Mouse (Mus musculus) heart, embryonic 15.5 days (tissue): ENCODE measurements around the gene Siva1. TPM values are rescaled to one million over a fixed set of nuclear protein-coding genes. Genes with fewer than 3 reads are reported as not detected.

Source experiments
- ATAC-seq: fragments of 200-750 bp; cut with Nextera tagmentation; replicated peaks from 2 replicates; pipeline ENCODE4 v1.8.0; 2017; ENCODE audit warnings: low read depth, moderate TSS enrichment; ENCODE audit not compliant: insufficient number of reproducible peaks, insufficient read depth, low FRiP score
- H3K27ac ChIP-seq: fragments of 300-500 bp; sonication (generic); 2 replicates; pipeline ENCODE4 v1.5.1; 2015; ENCODE audit warnings: mild to moderate bottlenecking, inconsistent platforms
- H3K27me3 ChIP-seq: fragments of 300-500 bp; sonication (generic); 2 replicates; pipeline ENCODE4 v1.6.1; 2015; ENCODE audit warnings: inconsistent platforms
- H3K36me3 ChIP-seq: fragments of 300-500 bp; sonication (generic); 2 replicates; pipeline ENCODE4 v1.6.1; 2015; ENCODE audit warnings: mild to moderate bottlenecking, inconsistent platforms
- H3K4me1 ChIP-seq: fragments of 300-500 bp; sonication (generic); replicated peaks from 2 replicates; pipeline ENCODE4 v1.6.1; 2015; ENCODE audit warnings: inconsistent platforms
- H3K4me2 ChIP-seq: fragments of 300-500 bp; sonication (generic); 2 replicates; pipeline ENCODE4 v1.6.1; 2015; ENCODE audit warnings: inconsistent platforms, mild to moderate bottlenecking, moderate library complexity
- H3K4me3 ChIP-seq: fragments of 300-500 bp; sonication (generic); 2 replicates; pipeline ENCODE4 v1.5.1; 2015; ENCODE audit warnings: mild to moderate bottlenecking, inconsistent platforms
- H3K9ac ChIP-seq: fragments of 300-500 bp; sonication (generic); 2 replicates; pipeline ENCODE4 v1.6.1; 2015; ENCODE audit warnings: mild to moderate bottlenecking, inconsistent platforms
- H3K9me3 ChIP-seq: fragments of 300-500 bp; sonication (generic); replicated peaks from 2 replicates; pipeline ENCODE4 v1.6.1; 2016; ENCODE audit warnings: inconsistent platforms
- WGBS: fragments of 180-500 bp; shearing (Covaris S2); methylation state at CpG from one replicate; pipeline ENCODE4 v1.1.7; 2015; ENCODE audit warnings: mixed read lengths; 5-methylcytosine and 5-hydroxymethylcytosine counted together
- polyA plus RNA-seq: library from polyadenylated mRNA; unstranded; fragments of >200 nt; fragmentation: Nextera tagmentation; extraction: Ambion mirVana; gene quantifications from 2 replicates; pipeline ENCODE4 v1.2.1, GENCODE M21; 2015

Gene Siva1
- polyA plus RNA-seq, 1 experiment from 2014 or later: 95.4 TPM

GRCm38 (mm10) chr12:112670718-112671393, 26.4 kb downstream of the Siva1 start:
- no peaks in the 10 kb centered on the region for H3K27me3 ChIP-seq
- peaks cover 40% of the 10 kb centered on the region for H3K36me3 ChIP-seq
- H3K4me3 ChIP-seq: peak overlapping the region; percentile 95
- peak overlapping the region; percentile 91 for H3K4me2 ChIP-seq
- peak overlapping the region; percentile 16 for H3K9ac ChIP-seq
- no peaks in the 10 kb centered on the region for H3K9me3 ChIP-seq
- 31% methylated on average over 9 of the region's 9 CpGs for WGBS
- ATAC-seq: peak; percentile 12; the same call in 1 of the 2 replicates
- H3K4me1 ChIP-seq: peaks cover 88% of the 10 kb centered on the region
- H3K27ac ChIP-seq: peak overlapping the region; percentile 98

- Histone ChIP-seq H3K4me2 (peak overlapping the region; percentile 91), H3K27me3 (no peaks in the 10 kb centered on the region), H3K36me3 (peaks cover 40% of the 10 kb centered on the region), H3K9me3 (no peaks in the 10 kb centered on the region), H3K4me1 (peaks cover 78% of the 10 kb centered on the region), H3K9ac (peak overlapping the region; percentile 99), H3K4me3 (peak overlapping the region; percentile 95), H3K27ac (peak overlapping the region; percentile 98)
- ATAC-seq: no peak
- 62% methylated on average over 7 of the region's 7 CpGs for WGBS
Observed at GRCm38 (mm10) chr12:112671891-112672290, 27.4 kb downstream of the Siva1 start.

- ATAC-seq: peak; percentile 36
- Histone ChIP-seq H3K4me2 (peak overlapping the region; percentile 91), H3K27ac (peak overlapping the region; percentile 98), H3K36me3 (peaks cover 32% of the 10 kb centered on the region), H3K9ac (peak overlapping the region; percentile 99), H3K4me1 (peaks cover 78% of the 10 kb centered on the region), H3K27me3 (no peaks in the 10 kb centered on the region), H3K9me3 (no peaks in the 10 kb centered on the region), H3K4me3 (peak overlapping the region; percentile 95)
- WGBS: 2% methylated on average over 21 of the region's 21 CpGs
Observed at GRCm38 (mm10) chr12:112672744-112673575, 28.5 kb downstream of the Siva1 start.

GRCm38 (mm10) chr12:112673576-112674091, 29.2 kb downstream of the Siva1 start:
- peak; percentile 8; the same call in 1 of the 2 replicates for ATAC-seq
- Histone ChIP-seq H3K27ac (peak overlapping the region; percentile 98), H3K4me3 (peak overlapping the region; percentile 95), H3K9ac (peak overlapping the region; percentile 99), H3K4me2 (peak overlapping the region; percentile 91), H3K4me1 (peaks cover 77% of the 10 kb centered on the region), H3K27me3 (no peaks in the 10 kb centered on the region), H3K36me3 (peaks cover 25% of the 10 kb centered on the region), H3K9me3 (no peaks in the 10 kb centered on the region)
- 0% methylated on average over 54 of the region's 68 CpGs for WGBS

GRCm38 (mm10) chr12:112674132-112675011, 29.9 kb downstream of the Siva1 start, which contains the start of gene Akt1:
Gene Akt1, minus strand, starts transcription at chr12:112674884.
- Histone ChIP-seq H3K4me2 (peak within 1 kb of the TSS; percentile 91), H3K4me3 (peak within 1 kb of the TSS; percentile 95), H3K36me3 (peaks cover 18% of the 10 kb centered on the region), H3K9ac (peak within 1 kb of the TSS; percentile 99), H3K9me3 (no peaks in the 10 kb centered on the region), H3K27me3 (peaks cover under 1% of the 10 kb centered on the region; the same call in 1 of the 2 replicates), H3K27ac (peak within 1 kb of the TSS; percentile 98), H3K4me1 (peaks cover 72% of the 10 kb centered on the region)
- WGBS: 2% methylated on average over 47 of the region's 70 CpGs
- ATAC-seq: peak; percentile 47

GRCm38 (mm10) chr12:112675245-112676035, 31.0 kb downstream of the Siva1 start:
- peak; percentile 31 for ATAC-seq
- peaks cover 69% of the 10 kb centered on the region for H3K4me1 ChIP-seq
- WGBS: 16% methylated on average over 18 of the region's 18 CpGs

GRCm38 (mm10) chr12:112677076-112677475, 32.6 kb downstream of the Siva1 start:
- ATAC-seq: no peak
- Histone ChIP-seq H3K9ac (no peak overlapping the region), H3K4me1 (peaks cover 53% of the 10 kb centered on the region), H3K27me3 (peaks cover 21% of the 10 kb centered on the region), H3K4me3 (no peak overlapping the region), H3K36me3 (no peaks in the 10 kb centered on the region), H3K9me3 (no peaks in the 10 kb centered on the region), H3K27ac (no peak overlapping the region), H3K4me2 (no peak overlapping the region)
- 44% methylated on average over 5 of the region's 5 CpGs for WGBS

More at GRCm38 (mm10) chr12:112675245-112676035, 31.0 kb downstream of the Siva1 start:
- Histone ChIP-seq H3K36me3 (peaks cover 7% of the 10 kb centered on the region; the same call in 1 of the 2 replicates), H3K9ac (peak overlapping the region; percentile 26; the same call in 1 of the 2 replicates), H3K27ac (peak overlapping the region; percentile 98), H3K4me2 (peak overlapping the region; percentile 91), H3K27me3 (peaks cover 11% of the 10 kb centered on the region), H3K4me3 (peak overlapping the region; percentile 95), H3K9me3 (no peaks in the 10 kb centered on the region)

GRCm38 (mm10) chr12:112677943-112678554, 33.6 kb downstream of the Siva1 start:
- Histone ChIP-seq H3K9ac (peak overlapping the region; percentile 81), H3K27ac (peak overlapping the region; percentile 86), H3K36me3 (no peaks in the 10 kb centered on the region), H3K9me3 (no peaks in the 10 kb centered on the region), H3K27me3 (peaks cover 21% of the 10 kb centered on the region), H3K4me1 (peaks cover 43% of the 10 kb centered on the region), H3K4me3 (peak overlapping the region; percentile 85), H3K4me2 (peak overlapping the region; percentile 89)
- 25% methylated on average over 19 of the region's 19 CpGs for WGBS
- no peak for ATAC-seq

- WGBS: 1% methylated on average over 43 of the region's 60 CpGs
- peaks cover 42% of the 10 kb centered on the region for H3K4me1 ChIP-seq
- no peaks in the 10 kb centered on the region for H3K36me3 ChIP-seq
- peaks cover 21% of the 10 kb centered on the region for H3K27me3 ChIP-seq
- H3K9me3 ChIP-seq: no peaks in the 10 kb centered on the region
- peak within 1 kb of the TSS; percentile 81 for H3K9ac ChIP-seq
- peak; percentile 33 for ATAC-seq
- H3K27ac ChIP-seq: peak within 1 kb of the TSS; percentile 86
- peak within 1 kb of the TSS; percentile 85 for H3K4me3 ChIP-seq
- peak within 1 kb of the TSS; percentile 89 for H3K4me2 ChIP-seq
Observed at GRCm38 (mm10) chr12:112678555-112679026, 34.1 kb downstream of the Siva1 start, which contains the start of gene Zbtb42. Gene Zbtb42, plus strand, starts transcription at chr12:112678828.
